Mouse (Mus musculus): ENCODE results near the gene Calm4. TPM values are rescaled to one million over a fixed set of nuclear protein-coding genes. Genes with fewer than 3 reads are reported as not detected.
"Not testable (repeated sequence)": the region's sequence is repeated elsewhere in the genome, so short reads cannot be mapped to it uniquely, and the experiment has no call there.

Gene Calm4
- total RNA-seq, 1 experiment = not detected

DNA sequence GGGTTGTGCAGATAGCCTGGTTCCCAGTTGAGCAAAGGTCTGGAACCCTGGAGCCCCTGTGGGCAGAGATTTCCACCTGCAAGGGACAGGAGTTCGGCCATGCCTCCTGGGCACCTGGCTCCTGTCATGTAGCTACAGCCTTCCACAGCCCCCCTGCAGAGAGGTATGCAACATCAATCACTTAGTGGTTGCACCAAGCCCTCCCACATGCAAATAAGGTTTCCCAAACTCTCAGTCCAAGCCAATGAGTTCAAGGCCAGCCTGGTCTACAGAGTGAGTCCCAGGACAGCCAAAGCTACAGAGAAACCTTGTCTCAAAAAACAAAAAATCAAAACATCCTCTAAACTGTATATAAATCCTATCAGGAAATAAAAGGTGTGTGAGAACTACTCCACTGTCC, 12.8 kb downstream of the Calm4 start:
- no peaks in the 10 kb centered on the region for H3K9me3 ChIP-seq (ENCODE audit: control insufficient read depth, insufficient read depth, low read depth, low read length)
- DNase-seq (ENCODE audit: low read depth, low spot score) = no peak
- no peak overlapping the region for H3K9ac ChIP-seq (ENCODE audit: insufficient read depth, low read depth, low read length, poor library complexity, severe bottlenecking)
- TF ChIP-seq ZC3H11A (IDR thresholded peaks at IDR 0.05; ENCODE audit: borderline replicate concordance, low read depth, low read length) = no peak
- TF ChIP-seq CHD2 (IDR thresholded peaks at IDR 0.05; ENCODE audit: low read depth, low read length) = no peak
- no peak for TF ChIP-seq ZNF384 (IDR thresholded peaks at IDR 0.05; ENCODE audit: low read depth, low read length)
- TF ChIP-seq MAFK (IDR thresholded peaks at IDR 0.05; ENCODE audit: insufficient read depth, low read depth, low read length) = no peak
- no peak for TF ChIP-seq HCFC1 (IDR thresholded peaks at IDR 0.05; ENCODE audit: borderline replicate concordance, insufficient read depth, low read length)
- in situ Hi-C loops (cut with MboI; ENCODE audit: low sequenced_read_pairs in 2 of 2, unreplicated experiment in 2 of 2) = no loop called here
- peaks cover 0 to 4% of the 10 kb centered on the region in 2 experiments; a peak in 1 of 4 replicates for H3K4me1 ChIP-seq (ENCODE audit: control insufficient read depth in 2 of 2, insufficient read depth in 2 of 2, low read length in 2 of 2, poor library complexity in 1 of 2)
- no peaks in the 10 kb centered on the region for H3K36me3 ChIP-seq (ENCODE audit: control insufficient read depth, insufficient read depth, low read length, poor library complexity, severe bottlenecking)
- H3K27ac ChIP-seq (ENCODE audit: insufficient read depth, low read depth, low read length, poor library complexity, severe bottlenecking) = no peak overlapping the region
- no peak overlapping the region for H3K4me3 ChIP-seq (ENCODE audit: insufficient read depth in 1 of 2, low read depth in 1 of 2, low read length in 2 of 2, poor library complexity in 1 of 2, severe bottlenecking in 1 of 2)

DNA sequence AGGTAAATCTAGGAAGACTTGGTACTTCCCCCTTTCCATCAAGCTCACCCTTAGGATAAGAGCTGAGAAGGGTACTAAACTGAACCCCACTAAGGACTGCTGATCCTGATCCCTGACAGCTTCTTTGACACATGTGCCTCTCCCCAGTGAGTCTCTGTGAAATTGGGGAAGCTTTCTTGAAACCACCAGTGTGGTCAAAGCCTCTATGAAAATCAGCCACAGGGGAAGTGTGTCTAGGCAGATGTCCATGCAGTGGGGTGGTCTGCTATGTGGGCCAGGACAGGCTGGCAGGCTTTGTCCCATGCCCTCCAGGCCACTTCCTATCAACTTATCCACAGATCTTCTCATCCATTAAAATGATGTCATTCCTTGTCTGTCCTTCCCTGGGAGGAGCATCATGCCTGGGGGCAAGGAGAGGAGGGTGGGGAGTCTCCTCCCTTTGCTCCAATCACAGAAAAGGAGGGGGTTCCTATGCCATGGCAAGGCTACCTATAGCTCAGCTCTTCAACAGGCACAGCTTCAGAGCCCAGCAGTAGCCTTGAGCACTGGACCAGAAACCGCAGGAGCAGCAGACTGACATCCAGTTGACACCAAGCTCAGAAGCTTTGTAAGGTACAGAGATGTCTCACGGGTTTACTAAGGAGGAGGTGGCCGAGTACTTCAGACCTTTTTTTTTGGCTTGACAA, 16.2 kb downstream of the Calm4 start, which contains the start of gene Calm5:
Gene Calm5, plus strand, starts transcription at position 526 of the 686 bp plus-strand sequence.
- H3K9ac ChIP-seq (ENCODE audit: insufficient read depth, low read depth, low read length, poor library complexity, severe bottlenecking); DNase-seq (ENCODE audit: low read depth, low spot score); in situ Hi-C loops (cut with MboI; ENCODE audit: low sequenced_read_pairs in 2 of 2, unreplicated experiment in 2 of 2); H3K9me3 ChIP-seq (ENCODE audit: control insufficient read depth, insufficient read depth, low read depth, low read length); H3K27ac ChIP-seq (ENCODE audit: insufficient read depth, low read depth, low read length, poor library complexity, severe bottlenecking); H3K4me1 ChIP-seq (ENCODE audit: control insufficient read depth in 2 of 2, insufficient read depth in 2 of 2, low read length in 2 of 2, poor library complexity in 1 of 2); H3K4me3 ChIP-seq (ENCODE audit: insufficient read depth in 1 of 2, low read depth in 1 of 2, low read length in 2 of 2, poor library complexity in 1 of 2, severe bottlenecking in 1 of 2); H3K36me3 ChIP-seq (ENCODE audit: control insufficient read depth, insufficient read depth, low read length, poor library complexity, severe bottlenecking): not testable (repeated sequence)

DNA sequence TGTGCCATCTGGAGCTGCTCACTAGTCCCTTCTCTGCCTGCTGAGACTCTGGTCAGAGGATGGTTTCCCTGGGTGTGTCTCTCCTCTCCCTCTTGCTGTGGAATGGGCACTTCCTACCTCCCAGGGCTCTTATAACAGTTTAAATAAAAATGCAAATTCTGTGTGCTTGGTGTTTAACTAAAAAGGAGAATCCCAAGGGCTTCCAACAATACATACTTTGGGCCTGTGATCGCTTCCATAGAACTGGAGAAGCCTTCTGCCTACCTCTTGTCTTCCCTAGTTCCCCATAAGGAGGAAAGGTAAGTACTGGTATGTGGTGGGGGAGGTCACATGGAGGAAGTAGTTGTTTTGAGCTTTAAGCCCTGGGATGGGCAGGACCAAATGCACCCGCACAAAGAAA, 17.3 kb downstream of the Calm4 start:
- in situ Hi-C loops (cut with MboI; ENCODE audit: low sequenced_read_pairs in 2 of 2, unreplicated experiment in 2 of 2) = no loop called here
- no peak for TF ChIP-seq HCFC1 (IDR thresholded peaks at IDR 0.05; ENCODE audit: borderline replicate concordance, insufficient read depth, low read length)
- no peak for TF ChIP-seq CHD2 (IDR thresholded peaks at IDR 0.05; ENCODE audit: low read depth, low read length)
- TF ChIP-seq ZNF384 (IDR thresholded peaks at IDR 0.05; ENCODE audit: low read depth, low read length) = no peak
- no peak for TF ChIP-seq ZC3H11A (IDR thresholded peaks at IDR 0.05; ENCODE audit: borderline replicate concordance, low read depth, low read length)
- TF ChIP-seq MAFK (IDR thresholded peaks at IDR 0.05; ENCODE audit: insufficient read depth, low read depth, low read length) = no peak
- H3K4me3 ChIP-seq (ENCODE audit: insufficient read depth in 1 of 2, low read depth in 1 of 2, low read length in 2 of 2, poor library complexity in 1 of 2, severe bottlenecking in 1 of 2) = no peak overlapping the region
- DNase-seq (ENCODE audit: low read depth, low spot score) = no peak
- no peaks in the 10 kb centered on the region for H3K9me3 ChIP-seq (ENCODE audit: control insufficient read depth, insufficient read depth, low read depth, low read length)
- H3K36me3 ChIP-seq (ENCODE audit: control insufficient read depth, insufficient read depth, low read length, poor library complexity, severe bottlenecking) = no peaks in the 10 kb centered on the region
- no peak overlapping the region for H3K9ac ChIP-seq (ENCODE audit: insufficient read depth, low read depth, low read length, poor library complexity, severe bottlenecking)
- H3K4me1 ChIP-seq (ENCODE audit: control insufficient read depth in 2 of 2, insufficient read depth in 2 of 2, low read length in 2 of 2, poor library complexity in 1 of 2) = peaks cover 0 to 8% of the 10 kb centered on the region in 2 experiments; a peak in 1 of 4 replicates
- no peak overlapping the region for H3K27ac ChIP-seq (ENCODE audit: insufficient read depth, low read depth, low read length, poor library complexity, severe bottlenecking)

DNA sequence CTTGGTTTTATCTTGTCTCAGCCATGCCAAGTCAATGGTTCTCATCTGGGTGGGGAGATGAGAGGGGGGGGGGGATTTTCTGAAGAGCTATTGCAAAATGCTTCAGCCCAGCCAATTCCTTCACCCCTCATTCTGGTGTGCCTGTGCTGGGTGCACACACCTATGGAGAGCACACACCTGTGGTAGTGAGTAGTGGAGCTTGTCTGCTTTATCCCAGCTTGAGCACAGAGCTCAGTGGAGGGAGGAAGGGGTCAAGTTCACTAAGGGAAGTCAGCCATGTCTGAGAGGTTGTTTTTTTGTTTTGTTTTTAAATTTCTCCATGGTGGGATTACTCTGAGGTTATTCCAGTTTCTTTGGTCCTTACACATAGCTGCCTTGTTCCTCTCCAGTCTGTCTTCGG, 18.7 kb downstream of the Calm4 start:
- H3K4me3 ChIP-seq (ENCODE audit: insufficient read depth in 1 of 2, low read depth in 1 of 2, low read length in 2 of 2, poor library complexity in 1 of 2, severe bottlenecking in 1 of 2) = no peak overlapping the region
- no peak for DNase-seq (ENCODE audit: low read depth, low spot score)
- no peaks in the 10 kb centered on the region for H3K9me3 ChIP-seq (ENCODE audit: control insufficient read depth, insufficient read depth, low read depth, low read length)
- H3K27ac ChIP-seq (ENCODE audit: insufficient read depth, low read depth, low read length, poor library complexity, severe bottlenecking) = no peak overlapping the region
- H3K36me3 ChIP-seq (ENCODE audit: control insufficient read depth, insufficient read depth, low read length, poor library complexity, severe bottlenecking) = no peaks in the 10 kb centered on the region
- in situ Hi-C loops (cut with MboI; ENCODE audit: low sequenced_read_pairs in 2 of 2, unreplicated experiment in 2 of 2) = no loop called here
- TF ChIP-seq MAFK (IDR thresholded peaks at IDR 0.05; ENCODE audit: insufficient read depth, low read depth, low read length) (no peak), HCFC1 (IDR thresholded peaks at IDR 0.05; ENCODE audit: borderline replicate concordance, insufficient read depth, low read length) (no peak), CHD2 (IDR thresholded peaks at IDR 0.05; ENCODE audit: low read depth, low read length) (no peak), ZNF384 (IDR thresholded peaks at IDR 0.05; ENCODE audit: low read depth, low read length) (no peak), ZC3H11A (IDR thresholded peaks at IDR 0.05; ENCODE audit: borderline replicate concordance, low read depth, low read length) (no peak)
- peaks cover 0 to 8% of the 10 kb centered on the region in 2 experiments; a peak in 1 of 4 replicates for H3K4me1 ChIP-seq (ENCODE audit: control insufficient read depth in 2 of 2, insufficient read depth in 2 of 2, low read length in 2 of 2, poor library complexity in 1 of 2)
- H3K9ac ChIP-seq (ENCODE audit: insufficient read depth, low read depth, low read length, poor library complexity, severe bottlenecking) = no peak overlapping the region

DNA sequence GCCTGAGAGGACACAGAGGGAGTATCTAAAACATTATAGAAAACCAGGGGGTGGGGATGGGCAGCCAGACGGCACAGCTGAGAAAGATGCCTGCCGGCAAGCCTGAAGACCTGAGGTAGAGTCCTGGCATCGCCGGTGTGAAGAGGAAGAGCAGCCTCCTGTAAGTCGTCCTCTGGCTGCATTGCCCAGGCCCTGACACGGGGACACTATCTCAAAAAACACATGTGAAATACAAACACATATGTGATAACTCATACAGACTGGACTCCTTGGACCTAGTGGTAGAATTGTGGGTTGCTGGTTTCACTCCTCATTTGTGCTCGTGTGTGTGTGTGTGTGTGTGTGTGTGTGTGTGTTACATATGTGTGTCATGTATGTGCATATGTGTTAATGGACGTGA, 23.7 kb downstream of the Calm4 start:
- Histone ChIP-seq H3K36me3 (ENCODE audit: control insufficient read depth, insufficient read depth, low read length, poor library complexity, severe bottlenecking) (no peaks in the 10 kb centered on the region), H3K4me3 (ENCODE audit: insufficient read depth in 1 of 2, low read depth in 1 of 2, low read length in 2 of 2, poor library complexity in 1 of 2, severe bottlenecking in 1 of 2) (no peak overlapping the region), H3K27ac (ENCODE audit: insufficient read depth, low read depth, low read length, poor library complexity, severe bottlenecking) (no peak overlapping the region), H3K9ac (ENCODE audit: insufficient read depth, low read depth, low read length, poor library complexity, severe bottlenecking) (no peak overlapping the region), H3K4me1 (ENCODE audit: control insufficient read depth in 2 of 2, insufficient read depth in 2 of 2, low read length in 2 of 2, poor library complexity in 1 of 2) (peaks cover 0 to 11% of the 10 kb centered on the region in 2 experiments; a peak in 1 of 4 replicates), H3K9me3 (ENCODE audit: control insufficient read depth, insufficient read depth, low read depth, low read length) (no peaks in the 10 kb centered on the region)
- TF ChIP-seq ZNF384 (IDR thresholded peaks at IDR 0.05; ENCODE audit: low read depth, low read length) (no peak), MAFK (IDR thresholded peaks at IDR 0.05; ENCODE audit: insufficient read depth, low read depth, low read length) (no peak), CHD2 (IDR thresholded peaks at IDR 0.05; ENCODE audit: low read depth, low read length) (no peak), HCFC1 (IDR thresholded peaks at IDR 0.05; ENCODE audit: borderline replicate concordance, insufficient read depth, low read length) (no peak), ZC3H11A (IDR thresholded peaks at IDR 0.05; ENCODE audit: borderline replicate concordance, low read depth, low read length) (no peak)
- in situ Hi-C loops (cut with MboI; ENCODE audit: low sequenced_read_pairs in 2 of 2, unreplicated experiment in 2 of 2) = no loop called here
- DNase-seq (ENCODE audit: low read depth, low spot score) = no peak
